Mouse (Mus musculus) kidney, postnatal 14 days (tissue): Measurements from ENCODE around the gene Gm20388.

Experiments
- DNase-seq: peaks from one replicate; pipeline ENCODE4 v3.0.0; 2022; ENCODE audit warnings: mixed read lengths

The Gm20388 gene

GRCm38 (mm10) chr8:120821399-120822170 is 910.9 kb downstream of the Gm20388 start:
- peak; percentile 67 for DNase-seq

- DNase-seq, result no peak
Observed at GRCm38 (mm10) chr8:120823331-120823730, 912.7 kb downstream of the Gm20388 start.

GRCm38 (mm10) chr8:120823887-120824286 is 913.2 kb downstream of the Gm20388 start:
- DNase-seq, result no peak

- DNase-seq, result no peak
Observed at GRCm38 (mm10) chr8:120824638-120825037, 914.0 kb downstream of the Gm20388 start.

- peak; percentile 34 for DNase-seq
Observed at GRCm38 (mm10) chr8:120828279-120828678, 917.6 kb downstream of the Gm20388 start.

GRCm38 (mm10) chr8:120830661-120831060 is 920.0 kb downstream of the Gm20388 start:
- no peak for DNase-seq

- DNase-seq, result no peak
Observed at GRCm38 (mm10) chr8:120832022-120832421, 921.4 kb downstream of the Gm20388 start.

GRCm38 (mm10) chr8:120833196-120833595 is 922.6 kb downstream of the Gm20388 start:
- DNase-seq, result no peak

GRCm38 (mm10) chr8:120839031-120839430 is 928.4 kb downstream of the Gm20388 start:
- no peak for DNase-seq

GRCm38 (mm10) chr8:120843084-120843483 is 932.4 kb downstream of the Gm20388 start:
- DNase-seq, result no peak

- no peak for DNase-seq
Observed at GRCm38 (mm10) chr8:120846018-120846417, 935.4 kb downstream of the Gm20388 start.

- DNase-seq, result peak; percentile 60
Observed at GRCm38 (mm10) chr8:120847279-120847678, 936.6 kb downstream of the Gm20388 start.

GRCm38 (mm10) chr8:120847735-120848134 is 937.1 kb downstream of the Gm20388 start:
- peak; percentile 20 for DNase-seq

- no peak for DNase-seq
Observed at GRCm38 (mm10) chr8:120848434-120848833, 937.8 kb downstream of the Gm20388 start.

GRCm38 (mm10) chr8:120851411-120851810 is 940.8 kb downstream of the Gm20388 start:
- no peak for DNase-seq

- no peak for DNase-seq
Observed at GRCm38 (mm10) chr8:120859881-120860280, 949.2 kb downstream of the Gm20388 start.

- no peak for DNase-seq
Observed at GRCm38 (mm10) chr8:120860423-120861126, 949.9 kb downstream of the Gm20388 start.

- DNase-seq, result peak; percentile 17
Observed at GRCm38 (mm10) chr8:120863683-120864082, 953.0 kb downstream of the Gm20388 start.

- DNase-seq, result no peak
Observed at GRCm38 (mm10) chr8:120867386-120867785, 956.7 kb downstream of the Gm20388 start.

GRCm38 (mm10) chr8:120872661-120873060 is 962.0 kb downstream of the Gm20388 start:
- DNase-seq, result no peak

GRCm38 (mm10) chr8:120876010-120876918 is 965.6 kb downstream of the Gm20388 start:
- no peak for DNase-seq

GRCm38 (mm10) chr8:120877005-120877404 is 966.4 kb downstream of the Gm20388 start:
- DNase-seq, result no peak

GRCm38 (mm10) chr8:120879928-120880327 is 969.3 kb downstream of the Gm20388 start:
- DNase-seq, result no peak
